Comparison of ENCODE assay signal across 29 mouse cellular contexts in the genomic region with DNA sequence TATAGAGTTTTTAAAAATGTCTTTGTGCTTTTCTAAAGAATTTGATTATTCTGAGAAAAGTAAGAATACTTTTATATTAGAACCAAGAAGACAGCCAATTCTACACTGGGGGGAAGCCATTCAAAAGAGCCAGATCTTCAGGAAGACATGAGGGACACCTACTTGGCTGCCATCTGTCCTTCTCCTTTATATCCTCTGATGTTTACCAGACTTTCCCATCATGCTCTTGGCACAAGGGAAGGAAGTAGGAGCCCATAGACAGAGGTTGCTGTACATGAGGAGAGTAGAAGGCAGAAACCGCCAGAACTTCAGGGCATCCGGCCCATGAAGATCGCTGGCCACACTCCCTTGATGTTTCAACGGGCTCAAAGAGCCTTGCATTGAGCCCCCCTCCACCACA.
"Had no signal": no experiment of that assay in that cellular context is flagged by ENCODE, and none has a peak within 500 bp of the region (broad histone marks: within the 10 kb centered on the region; RNA-seq: fewer than 3 reads in every experiment).

No protein-coding gene starts in this region.

- H3K9me3 ChIP-seq: heart, embryonic 12.5 days; heart, embryonic 13.5 days; heart, embryonic 15.5 days; hindbrain, embryonic 10.5 days; hindbrain, embryonic 12.5 days; hindbrain, embryonic 13.5 days; hindbrain, embryonic 15.5 days; intestine, embryonic 15.5 days; kidney, embryonic 15.5 days had no signal

- H3K4me3 ChIP-seq: heart, embryonic 12.5 days; heart, embryonic 13.5 days; heart, embryonic 15.5 days; hindbrain, embryonic 10.5 days; hindbrain, embryonic 12.5 days; hindbrain, embryonic 13.5 days; hindbrain, embryonic 15.5 days; intestine, embryonic 15.5 days; kidney, embryonic 15.5 days; layer of hippocampus, adult 2 months; left cerebral cortex, adult 2 months had no signal

- H3K36me3 ChIP-seq: heart, embryonic 12.5 days; heart, embryonic 13.5 days; heart, embryonic 15.5 days; hindbrain, embryonic 10.5 days; hindbrain, embryonic 12.5 days; hindbrain, embryonic 13.5 days; hindbrain, embryonic 15.5 days; intestine, embryonic 15.5 days; kidney, embryonic 15.5 days had no signal

- DNase-seq: heart, postnatal 10 days; heart, postnatal 14 days; heart, postnatal 36 days; heart, postnatal 4 days; kidney, adult 11 months; kidney, adult 18-20 months; kidney, adult 2 months; kidney, adult 8-10 months; kidney, adult 9 months; kidney, postnatal 10 days; kidney, postnatal 14 days; kidney, postnatal 25 days; kidney, postnatal 36 days; kidney, postnatal 4 days; layer of hippocampus, adult 9-11 months had no signal

- H3K27ac ChIP-seq: heart, embryonic 13.5 days; heart, embryonic 15.5 days; hindbrain, embryonic 10.5 days; hindbrain, embryonic 12.5 days; hindbrain, embryonic 14.5 days; hindbrain, embryonic 15.5 days; hindbrain, postnatal 0 days; intestine, embryonic 15.5 days; kidney, embryonic 15.5 days; kidney, postnatal 0 days; layer of hippocampus, adult 2 months; left cerebral cortex, adult 2 months had no signal

- H3K27me3 ChIP-seq: heart, embryonic 12.5 days; heart, embryonic 13.5 days; heart, embryonic 15.5 days; hindbrain, embryonic 12.5 days; hindbrain, embryonic 13.5 days; hindbrain, embryonic 15.5 days; intestine, embryonic 15.5 days; kidney, embryonic 15.5 days had no signal

- H3K4me1 ChIP-seq: heart, embryonic 12.5 days; heart, embryonic 13.5 days; heart, embryonic 15.5 days; intestine, embryonic 15.5 days; kidney, embryonic 15.5 days had no signal
